Mouse (Mus musculus) forebrain, embryonic 14.5 days (tissue): Measurements from ENCODE around the gene Glis3. TPM values are rescaled to one million over a fixed set of nuclear protein-coding genes. Genes with fewer than 3 reads are reported as not detected.

Experiments used
- ATAC-seq: fragments of 200-750 bp; cut with Nextera tagmentation; 2 replicates; pipeline ENCODE4 v1.8.0; 2017; ENCODE audit warnings: mild to moderate bottlenecking, moderate library complexity
- DNase-seq: peaks from one replicate; pipeline ENCODE4 v3.0.0-alpha.2; 2015; ENCODE audit warnings: low spot score
- H3K27ac ChIP-seq: fragments of 300-500 bp; sonication (generic); 2 replicates; pipeline ENCODE4 v1.5.1; 2014; ENCODE audit warnings: low read depth, mild to moderate bottlenecking, control low read depth, low read length, moderate library complexity
- H3K27me3 ChIP-seq: fragments of 300-500 bp; sonication (generic); replicated peaks from 2 replicates; pipeline ENCODE4 v1.6.1; 2014; ENCODE audit warnings: low read length, control low read depth, mixed read lengths; ENCODE audit not compliant: control insufficient read depth, insufficient read depth
- H3K36me3 ChIP-seq: fragments of 300-500 bp; sonication (generic); 2 replicates; pipeline ENCODE4 v1.6.1; 2014; ENCODE audit warnings: low read length, control low read depth; ENCODE audit not compliant: control insufficient read depth, insufficient read depth
- H3K4me1 ChIP-seq: fragments of 300-500 bp; sonication (generic); 2 replicates; pipeline ENCODE4 v1.6.1; 2014; ENCODE audit warnings: antibody characterized with exemption, low read length, control low read depth; ENCODE audit not compliant: control insufficient read depth, insufficient read depth
- H3K4me2 ChIP-seq: fragments of 300-500 bp; sonication (generic); 2 replicates; pipeline ENCODE4 v1.6.1; 2014; ENCODE audit warnings: mild to moderate bottlenecking, control low read depth, low read length
- H3K4me3 ChIP-seq: fragments of 300-500 bp; sonication (generic); 2 replicates; pipeline ENCODE4 v1.5.1; 2014; ENCODE audit warnings: low read depth, low read length, control low read depth
- H3K9ac ChIP-seq: fragments of 300-500 bp; sonication (generic); 2 replicates; pipeline ENCODE4 v1.6.1; 2014; ENCODE audit warnings: mild to moderate bottlenecking, low read length, control low read depth, moderate library complexity
- H3K9me3 ChIP-seq: fragments of 300-500 bp; sonication (generic); replicated peaks from 2 replicates; pipeline ENCODE4 v1.6.1; 2016; ENCODE audit warnings: low read length, control low read depth, mixed read lengths; ENCODE audit not compliant: control insufficient read depth
- WGBS: fragments of 180-500 bp; shearing (Covaris S2); extraction: QIAGEN DNeasy Blood & Tissue Kit; methylation state at CpG from one replicate; pipeline ENCODE4 v1.1.7; 2014; 5-methylcytosine and 5-hydroxymethylcytosine counted together
- polyA plus RNA-seq: library from polyadenylated mRNA; unstranded; fragments of >200 nt; fragmentation: Nextera tagmentation; extraction: Ambion mirVana; gene quantifications from 2 replicates; pipeline ENCODE4 v1.2.1, GENCODE M21; 2014

Gene Glis3
- polyA plus RNA-seq, 1 experiment from 2014 or later, result 0.46 TPM

DNA sequence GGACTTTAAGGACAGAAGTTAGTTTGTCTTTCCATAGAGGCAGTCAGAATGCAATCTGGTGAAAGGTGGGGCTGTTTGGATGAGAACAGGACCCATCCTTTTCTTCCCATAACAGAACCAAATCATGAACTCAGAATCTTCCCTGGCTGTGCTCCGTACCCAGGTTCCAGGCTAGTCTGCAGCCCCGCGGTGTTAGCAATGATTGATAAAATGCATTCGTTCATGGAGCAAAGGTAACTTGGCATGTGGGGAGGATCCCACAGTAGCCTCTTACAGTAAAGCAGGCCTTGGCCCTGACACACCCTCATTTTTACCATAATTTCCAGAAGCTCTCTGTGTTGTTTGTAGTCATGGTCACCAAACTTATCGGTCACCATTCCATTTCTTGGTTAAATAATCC lies 152.4 kb downstream of the Glis3 start:
- Histone ChIP-seq H3K4me2 (no peak overlapping the region), H3K9ac (no peak overlapping the region), H3K36me3 (no peaks in the 10 kb centered on the region), H3K4me1 (no peaks in the 10 kb centered on the region), H3K4me3 (no peak overlapping the region), H3K9me3 (no peaks in the 10 kb centered on the region), H3K27me3 (no peaks in the 10 kb centered on the region), H3K27ac (no peak overlapping the region)
- no peak for DNase-seq
- ATAC-seq, result no peak
- WGBS, result 94% methylated on average over 5 of the region's 5 CpGs

DNA sequence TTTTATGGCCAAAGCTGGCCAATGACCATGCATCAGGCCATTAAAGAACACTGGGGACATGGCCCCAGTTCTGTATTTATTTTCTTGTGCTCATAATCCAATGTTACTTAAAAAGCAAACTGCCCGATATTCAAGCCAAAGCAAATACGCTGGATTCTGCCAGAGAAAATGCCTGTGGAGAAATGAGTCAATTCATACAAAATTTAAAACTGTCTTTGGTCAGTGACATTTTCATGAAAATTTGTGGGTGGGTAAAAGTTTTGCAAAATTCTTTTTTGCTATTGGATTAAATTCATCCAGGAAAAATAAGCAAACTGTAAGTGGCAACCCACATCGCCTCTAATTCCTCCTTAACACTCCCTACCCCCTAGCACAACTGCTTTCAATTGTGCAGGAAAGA lies 154.5 kb downstream of the Glis3 start:
- Histone ChIP-seq H3K4me2 (no peak overlapping the region), H3K36me3 (no peaks in the 10 kb centered on the region), H3K27ac (no peak overlapping the region), H3K9me3 (no peaks in the 10 kb centered on the region), H3K27me3 (no peaks in the 10 kb centered on the region), H3K9ac (no peak overlapping the region), H3K4me1 (no peaks in the 10 kb centered on the region), H3K4me3 (no peak overlapping the region)
- no peak for ATAC-seq
- no peak for DNase-seq
- 96% methylated on average over 3 of the region's 3 CpGs for WGBS

DNA sequence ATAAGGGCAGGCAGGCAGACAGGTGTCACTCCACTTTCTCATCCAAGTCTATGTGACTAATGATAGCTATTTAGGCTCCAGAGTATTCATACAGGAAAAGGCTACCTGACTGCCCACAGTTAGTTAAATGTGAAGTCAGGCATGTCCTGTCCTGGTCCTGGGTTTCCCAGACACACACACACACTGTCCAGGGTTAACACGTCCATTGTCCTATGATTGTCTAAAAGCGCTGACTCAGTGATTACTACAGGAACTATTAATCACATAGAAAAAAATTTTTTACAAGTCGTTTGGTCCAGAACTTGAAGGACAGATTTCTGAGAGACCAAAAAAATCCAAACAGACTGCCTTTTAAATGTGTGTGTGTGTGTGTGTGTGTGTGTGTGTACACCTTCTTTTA lies 157.6 kb downstream of the Glis3 start:
- DNase-seq, result no peak
- H3K9ac ChIP-seq, result no peak overlapping the region
- no peak overlapping the region for H3K27ac ChIP-seq
- 82% methylated on average over 3 of the region's 3 CpGs for WGBS
- 0 out of 2 replicates have a peak, but pooled peaks cover 3% of the 10 kb centered on the region for H3K4me1 ChIP-seq
- H3K4me3 ChIP-seq, result no peak overlapping the region
- H3K36me3 ChIP-seq, result no peaks in the 10 kb centered on the region
- no peak overlapping the region for H3K4me2 ChIP-seq
- no peak for ATAC-seq
- H3K27me3 ChIP-seq, result no peaks in the 10 kb centered on the region
- H3K9me3 ChIP-seq, result no peaks in the 10 kb centered on the region

DNA sequence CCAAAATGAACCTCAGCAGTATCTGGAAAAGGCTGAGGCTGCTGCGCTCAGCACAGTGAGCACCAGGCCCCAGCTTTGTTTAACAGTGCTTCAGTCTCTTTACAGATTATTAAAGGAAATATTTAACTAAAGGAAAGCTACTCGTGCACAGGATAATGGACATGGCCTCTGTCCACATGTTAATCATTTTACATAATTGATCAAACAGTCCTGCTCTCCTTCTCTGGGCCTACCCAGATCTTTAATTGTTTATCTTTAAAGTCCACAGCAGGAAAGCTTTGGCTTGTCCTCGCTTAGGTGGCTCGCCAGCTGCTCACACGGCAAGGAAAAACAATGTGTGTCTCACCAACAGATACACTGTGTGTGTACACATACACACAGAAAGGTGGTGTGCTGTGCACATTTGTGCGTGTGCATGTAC lies 159.1 kb downstream of the Glis3 start:
- Histone ChIP-seq H3K9me3 (no peaks in the 10 kb centered on the region), H3K27ac (no peak overlapping the region)

DNA sequence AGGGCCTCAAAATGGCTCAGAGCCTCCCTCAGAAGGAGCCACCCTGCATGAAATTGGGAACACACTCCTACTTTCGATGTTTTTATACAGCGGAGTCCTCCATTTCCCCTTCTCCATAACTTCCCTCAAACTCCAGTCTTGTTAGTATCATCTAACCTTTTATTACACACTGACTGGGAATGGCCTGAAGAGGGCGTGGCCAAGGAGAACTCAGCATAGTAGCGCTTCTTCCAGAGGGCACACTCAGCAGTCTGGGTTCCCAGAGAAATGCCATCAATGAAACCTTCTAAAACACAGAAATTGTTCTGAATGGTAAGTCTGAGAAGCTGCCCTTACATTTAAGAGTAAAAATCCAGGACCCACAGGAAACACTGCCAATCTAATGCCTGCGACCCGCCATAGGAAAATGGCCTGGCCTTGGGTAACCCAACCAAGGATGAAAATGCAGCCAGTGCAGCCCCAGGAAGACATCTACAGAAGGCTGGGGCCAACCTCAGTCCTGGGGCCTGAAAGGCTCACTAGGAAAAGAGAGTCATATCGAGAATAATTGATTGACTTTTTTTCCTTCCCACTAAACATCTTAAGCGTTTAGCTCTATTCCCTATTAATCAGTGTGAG lies 159.6 kb downstream of the Glis3 start:
- H3K4me2 ChIP-seq, result no peak overlapping the region
- H3K27ac ChIP-seq, result no peak overlapping the region
- no peak for ATAC-seq
- 90% methylated on average over 8 of the region's 8 CpGs for WGBS
- H3K9me3 ChIP-seq, result no peaks in the 10 kb centered on the region
- H3K36me3 ChIP-seq, result no peaks in the 10 kb centered on the region
- no peak overlapping the region for H3K4me3 ChIP-seq
- DNase-seq, result no peak
- no peak overlapping the region for H3K9ac ChIP-seq
- H3K4me1 ChIP-seq, result 0 out of 2 replicates have a peak, but pooled peaks cover 3% of the 10 kb centered on the region
- H3K27me3 ChIP-seq, result no peaks in the 10 kb centered on the region

More for the DNA sequence above, 159.1 kb downstream of the Glis3 start:
- Histone ChIP-seq H3K4me3 (no peak overlapping the region), H3K36me3 (no peaks in the 10 kb centered on the region), H3K4me1 (0 out of 2 replicates have a peak, but pooled peaks cover 3% of the 10 kb centered on the region), H3K9ac (no peak overlapping the region), H3K4me2 (no peak overlapping the region), H3K27me3 (no peaks in the 10 kb centered on the region)
- WGBS, result 63% methylated on average over 6 of the region's 6 CpGs
- DNase-seq (no peak), ATAC-seq (no peak)

DNA sequence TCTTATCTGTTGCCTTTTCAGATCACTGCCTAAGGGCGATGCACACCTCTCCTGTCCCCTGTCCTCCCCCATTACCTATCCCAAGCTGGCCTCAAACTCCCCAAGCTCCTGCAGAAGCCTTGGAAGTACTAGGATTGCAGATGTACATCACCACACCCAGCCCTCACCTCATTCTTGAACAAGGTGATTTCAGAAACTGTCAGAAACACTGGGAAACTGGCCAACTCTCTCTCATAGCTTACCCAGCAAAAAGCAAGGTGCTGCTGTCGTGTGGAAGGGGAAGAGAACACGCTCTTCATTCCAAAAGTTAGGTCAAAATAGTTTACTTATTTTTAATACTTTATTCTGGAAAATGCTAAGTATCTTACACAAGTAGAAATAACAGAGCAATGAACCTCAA lies 160.6 kb downstream of the Glis3 start:
- no peaks in the 10 kb centered on the region for H3K9me3 ChIP-seq
- ATAC-seq, result no peak
- no peaks in the 10 kb centered on the region for H3K36me3 ChIP-seq
- H3K4me2 ChIP-seq, result no peak overlapping the region
- 84% methylated on average over 3 of the region's 3 CpGs for WGBS
- no peaks in the 10 kb centered on the region for H3K27me3 ChIP-seq
- no peak overlapping the region for H3K4me3 ChIP-seq
- no peak overlapping the region for H3K27ac ChIP-seq
- no peak for DNase-seq
- no peak overlapping the region for H3K9ac ChIP-seq
- H3K4me1 ChIP-seq, result 0 out of 2 replicates have a peak, but pooled peaks cover 3% of the 10 kb centered on the region

DNA sequence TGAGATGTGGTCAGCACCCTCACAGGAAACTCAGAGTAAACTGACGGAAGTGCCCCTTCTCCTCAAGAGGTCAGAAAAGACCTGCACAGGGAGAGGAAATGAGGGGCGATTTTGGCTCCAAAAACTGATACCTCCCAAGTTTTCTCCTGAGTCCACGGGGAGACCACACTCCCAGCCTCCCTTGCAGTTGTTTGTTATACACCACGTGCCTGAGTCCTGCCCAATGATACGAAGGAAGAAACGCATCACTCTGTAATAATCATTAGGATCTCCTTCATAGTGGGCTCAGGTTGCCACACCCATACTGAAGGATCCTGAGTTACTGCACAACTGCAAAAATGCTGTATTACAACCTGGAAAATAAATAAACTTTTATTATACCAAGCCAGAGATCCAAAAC lies 161.0 kb downstream of the Glis3 start:
- Histone ChIP-seq H3K36me3 (no peaks in the 10 kb centered on the region), H3K9me3 (no peaks in the 10 kb centered on the region), H3K4me3 (no peak overlapping the region), H3K27ac (no peak overlapping the region), H3K9ac (no peak overlapping the region), H3K4me1 (0 out of 2 replicates have a peak, but pooled peaks cover 3% of the 10 kb centered on the region), H3K27me3 (no peaks in the 10 kb centered on the region), H3K4me2 (no peak overlapping the region)
- ATAC-seq (no peak), DNase-seq (no peak)
- WGBS, result 85% methylated on average over 6 of the region's 6 CpGs

DNA sequence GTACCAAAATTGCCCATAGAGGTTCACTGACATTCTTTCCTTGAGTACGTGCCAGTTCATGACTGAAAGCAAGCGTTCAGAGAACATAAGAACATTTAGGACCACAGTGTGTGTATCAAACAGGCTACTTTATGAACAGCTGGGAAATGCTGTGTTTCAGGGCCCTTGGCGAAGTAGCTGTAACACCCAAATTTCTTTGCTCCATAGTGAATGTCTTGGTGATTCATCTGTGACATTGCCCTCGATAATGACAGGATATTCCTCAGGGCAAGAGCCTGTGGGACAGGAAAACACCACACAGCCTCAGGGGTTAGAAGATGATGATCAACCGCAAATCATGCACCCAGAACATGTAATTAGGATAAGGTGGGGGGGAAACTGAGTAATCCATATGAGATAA lies 161.6 kb downstream of the Glis3 start:
- Histone ChIP-seq H3K36me3 (no peaks in the 10 kb centered on the region), H3K27me3 (no peaks in the 10 kb centered on the region), H3K4me2 (no peak overlapping the region), H3K9ac (no peak overlapping the region), H3K4me3 (no peak overlapping the region), H3K9me3 (no peaks in the 10 kb centered on the region), H3K27ac (no peak overlapping the region), H3K4me1 (0 out of 2 replicates have a peak, but pooled peaks cover 3% of the 10 kb centered on the region)
- no peak for DNase-seq
- 82% methylated on average over 5 of the region's 5 CpGs for WGBS
- ATAC-seq, result no peak

DNA sequence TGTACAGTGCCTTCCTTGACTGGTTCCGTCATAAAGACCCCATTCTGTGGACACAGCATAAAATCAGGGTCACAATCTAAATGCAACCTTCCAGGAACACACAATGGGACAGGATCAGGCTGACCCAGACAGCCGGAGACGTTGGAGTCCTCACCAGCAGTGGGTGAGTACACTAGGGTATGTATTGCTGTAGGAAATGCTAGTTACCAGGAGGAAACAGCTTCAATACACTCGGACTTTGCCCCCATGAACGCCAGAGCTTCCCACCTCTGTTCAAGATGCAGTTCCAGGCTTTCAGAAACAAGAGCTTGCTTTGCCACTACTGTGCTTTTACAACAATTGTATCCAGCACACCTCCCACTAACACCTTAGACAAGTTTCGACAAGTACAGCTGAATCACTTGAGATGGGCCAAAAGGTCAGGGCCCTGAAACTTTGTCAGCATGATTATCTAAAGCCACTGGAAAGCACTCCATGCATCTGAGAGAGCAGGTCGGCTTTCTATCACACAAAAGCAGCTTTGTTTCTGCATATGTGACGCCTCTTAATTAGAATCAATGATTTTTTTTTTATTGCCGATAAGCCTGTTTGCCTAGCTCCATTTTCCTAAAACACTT lies 162.3 kb downstream of the Glis3 start:
- H3K9me3 ChIP-seq, result no peaks in the 10 kb centered on the region
- no peaks in the 10 kb centered on the region for H3K36me3 ChIP-seq
- H3K9ac ChIP-seq, result no peak overlapping the region
- DNase-seq, result no peak
- H3K4me1 ChIP-seq, result 0 out of 2 replicates have a peak, but pooled peaks cover 3% of the 10 kb centered on the region
- no peak overlapping the region for H3K4me3 ChIP-seq
- WGBS, result 27% methylated on average over 9 of the region's 9 CpGs
- no peak overlapping the region for H3K27ac ChIP-seq
- ATAC-seq, result no peak
- no peaks in the 10 kb centered on the region for H3K27me3 ChIP-seq
- H3K4me2 ChIP-seq, result no peak overlapping the region
